Mouse (Mus musculus): ENCODE results near the gene Galnt10. TPM values are rescaled to one million over a fixed set of nuclear protein-coding genes. Genes with fewer than 3 reads are reported as not detected.
A peak's percentile ranks its signal among the peaks of the same experiment; 100 is the strongest.

Gene Galnt10
- polyA plus RNA-seq, 1 experiment from 2014 or later, result 12.6 TPM

GRCm38 (mm10) chr11:57671120-57671697 lies 26.0 kb downstream of the Galnt10 start:
- Histone ChIP-seq H3K9ac (ENCODE audit: low read length) (no peak overlapping the region), H3K9me3 (ENCODE audit: control insufficient read depth, low read length) (no peaks in the 10 kb centered on the region), H3K27me3 (ENCODE audit: control insufficient read depth, insufficient read depth, low read length) (no peaks in the 10 kb centered on the region), H3K4me3 (ENCODE audit: low read depth, low read length) (no peak overlapping the region), H3K27ac (ENCODE audit: low read depth, low read length) (no peak overlapping the region), H3K4me1 (ENCODE audit: control insufficient read depth, insufficient read depth, low read length) (peaks cover 7% of the 10 kb centered on the region; the same call in 1 of the 2 replicates), H3K36me3 (ENCODE audit: control insufficient read depth, insufficient read depth, low read length) (no peaks in the 10 kb centered on the region), H3K4me2 (ENCODE audit: low read depth) (no peak overlapping the region)
- ATAC-seq (ENCODE audit: insufficient read depth, low FRiP score, low TSS enrichment) (no peak), DNase-seq (ENCODE audit: low spot score) (no peak)
- 1% methylated on average over 5 of the region's 5 CpGs for WGBS

DNA sequence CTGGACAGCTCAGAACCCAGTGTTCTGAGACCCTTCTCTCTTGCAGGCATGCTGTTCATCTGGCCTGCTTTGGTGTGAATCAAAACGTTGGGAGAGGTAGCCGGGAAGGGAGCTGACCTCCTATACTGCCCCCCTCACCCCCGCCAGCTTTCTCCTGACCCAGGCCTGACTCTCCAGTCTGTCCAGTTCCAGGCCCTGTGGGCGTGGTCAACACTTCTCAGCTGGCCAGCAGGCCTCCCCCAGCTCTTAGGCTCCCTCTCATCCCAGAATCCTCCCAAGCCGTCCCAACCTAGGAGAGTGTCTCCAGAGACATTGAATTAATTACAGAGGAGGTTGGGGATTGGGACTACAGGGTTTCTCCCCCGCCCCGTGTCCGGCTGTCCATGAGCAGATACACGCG lies 26.6 kb downstream of the Galnt10 start:
- WGBS, result 57% methylated on average over 10 of the region's 10 CpGs
- DNase-seq (ENCODE audit: low spot score), result no peak
- ATAC-seq (ENCODE audit: insufficient read depth, low FRiP score, low TSS enrichment), result no peak

DNA sequence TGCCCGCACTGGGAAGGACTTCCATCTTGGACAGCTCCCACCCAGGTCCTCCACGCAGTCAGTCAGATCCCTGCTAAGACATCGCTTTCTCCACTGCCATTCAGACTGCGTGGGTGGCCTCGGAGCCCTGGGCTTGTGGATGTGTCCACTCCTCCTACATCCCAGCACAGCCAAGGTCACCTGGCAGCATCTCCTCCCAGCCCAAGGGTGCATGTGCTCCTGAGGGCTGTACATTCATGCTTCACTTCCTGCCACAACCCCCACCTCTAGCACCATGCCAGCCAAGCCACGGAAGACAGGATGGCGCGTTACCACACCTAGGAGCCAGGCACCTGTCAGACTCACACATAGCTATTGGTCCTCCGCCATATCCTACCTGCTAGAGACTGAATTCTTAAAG lies 27.8 kb downstream of the Galnt10 start:
- no peak for DNase-seq (ENCODE audit: low spot score)
- no peaks in the 10 kb centered on the region for H3K27me3 ChIP-seq (ENCODE audit: control insufficient read depth, insufficient read depth, low read length)
- H3K36me3 ChIP-seq (ENCODE audit: control insufficient read depth, insufficient read depth, low read length), result no peaks in the 10 kb centered on the region
- no peaks in the 10 kb centered on the region for H3K9me3 ChIP-seq (ENCODE audit: control insufficient read depth, low read length)
- ATAC-seq (ENCODE audit: insufficient read depth, low FRiP score, low TSS enrichment), result no peak
- no peak overlapping the region for H3K27ac ChIP-seq (ENCODE audit: low read depth, low read length)
- H3K4me3 ChIP-seq (ENCODE audit: low read depth, low read length), result no peak overlapping the region
- peaks cover 7% of the 10 kb centered on the region; the same call in 1 of the 2 replicates for H3K4me1 ChIP-seq (ENCODE audit: control insufficient read depth, insufficient read depth, low read length)
- no peak overlapping the region for H3K9ac ChIP-seq (ENCODE audit: low read length)
- no peak overlapping the region for H3K4me2 ChIP-seq (ENCODE audit: low read depth)
- 89% methylated on average over 9 of the region's 9 CpGs for WGBS

More for the DNA sequence above, 26.6 kb downstream of the Galnt10 start:
- Histone ChIP-seq H3K9ac (ENCODE audit: low read length) (no peak overlapping the region), H3K9me3 (ENCODE audit: control insufficient read depth, low read length) (no peaks in the 10 kb centered on the region), H3K4me1 (ENCODE audit: control insufficient read depth, insufficient read depth, low read length) (peaks cover 7% of the 10 kb centered on the region; the same call in 1 of the 2 replicates), H3K4me3 (ENCODE audit: low read depth, low read length) (no peak overlapping the region), H3K36me3 (ENCODE audit: control insufficient read depth, insufficient read depth, low read length) (no peaks in the 10 kb centered on the region), H3K27ac (ENCODE audit: low read depth, low read length) (no peak overlapping the region), H3K4me2 (ENCODE audit: low read depth) (no peak overlapping the region), H3K27me3 (ENCODE audit: control insufficient read depth, insufficient read depth, low read length) (no peaks in the 10 kb centered on the region)

DNA sequence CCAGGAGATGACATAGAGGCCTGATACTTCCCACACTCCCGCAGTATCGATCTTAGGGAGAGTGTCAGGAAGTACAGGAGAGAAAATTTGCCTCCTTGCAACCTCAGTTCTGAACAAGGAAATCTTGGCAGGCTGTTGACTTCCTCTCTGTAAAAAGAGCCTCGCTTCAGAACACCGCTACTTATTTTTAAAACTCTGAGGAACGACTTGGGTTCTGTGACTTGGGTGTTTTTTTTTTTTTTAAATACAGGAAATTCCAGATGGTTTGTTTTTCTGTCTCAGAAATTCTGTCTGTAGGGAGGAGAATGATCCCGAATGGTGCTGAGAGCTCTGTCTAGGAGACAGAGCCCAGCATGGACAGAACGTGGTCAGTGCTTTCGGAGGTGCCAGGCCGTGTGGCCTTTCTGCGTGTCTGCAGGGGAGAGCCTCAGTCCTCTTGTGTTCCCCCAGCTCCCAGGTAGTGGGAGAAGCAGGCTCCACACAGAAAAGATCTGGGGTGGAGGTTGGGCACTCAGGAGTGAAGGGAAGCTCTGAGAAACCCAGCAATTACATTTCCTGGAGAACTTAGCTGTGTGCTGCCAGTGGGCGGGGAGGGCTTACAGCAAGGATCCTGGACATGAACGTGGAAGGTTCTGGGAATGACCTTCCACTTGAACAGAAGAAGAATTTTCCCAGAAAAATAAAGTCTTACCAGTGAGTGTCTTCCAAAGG lies 28.9 kb downstream of the Galnt10 start:
- H3K36me3 ChIP-seq (ENCODE audit: control insufficient read depth, insufficient read depth, low read length), result no peaks in the 10 kb centered on the region
- no peaks in the 10 kb centered on the region for H3K27me3 ChIP-seq (ENCODE audit: control insufficient read depth, insufficient read depth, low read length)
- WGBS, result 74% methylated on average over 12 of the region's 12 CpGs
- H3K4me3 ChIP-seq (ENCODE audit: low read depth, low read length), result no peak overlapping the region
- H3K4me1 ChIP-seq (ENCODE audit: control insufficient read depth, insufficient read depth, low read length), result peaks cover 7% of the 10 kb centered on the region; the same call in 1 of the 2 replicates
- no peak overlapping the region for H3K4me2 ChIP-seq (ENCODE audit: low read depth)
- no peak overlapping the region for H3K9ac ChIP-seq (ENCODE audit: low read length)
- H3K9me3 ChIP-seq (ENCODE audit: control insufficient read depth, low read length), result no peaks in the 10 kb centered on the region
- ATAC-seq (ENCODE audit: insufficient read depth, low FRiP score, low TSS enrichment) (no peak), DNase-seq (ENCODE audit: low spot score) (no peak)
- no peak overlapping the region for H3K27ac ChIP-seq (ENCODE audit: low read depth, low read length)

DNA sequence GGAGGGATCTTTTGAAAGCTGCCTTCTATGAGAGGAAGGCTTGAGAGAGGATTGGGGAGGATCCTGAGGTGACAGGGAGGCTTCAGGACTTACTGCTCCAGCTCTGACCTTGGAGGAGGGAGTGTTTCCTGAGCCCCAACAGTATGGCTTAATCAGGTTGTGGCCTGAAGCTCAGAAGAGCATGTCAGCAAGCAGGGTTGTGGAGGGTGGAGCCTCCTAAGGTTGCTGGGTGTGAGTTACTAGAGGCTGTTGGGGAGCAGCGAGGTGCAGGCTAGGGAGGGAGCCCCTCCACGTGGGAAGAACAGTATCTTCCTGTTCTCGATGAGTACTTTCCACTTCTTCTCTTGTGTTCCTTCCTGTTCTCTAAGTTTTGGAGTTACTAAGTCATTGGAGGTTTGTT lies 32.0 kb downstream of the Galnt10 start:
- no peaks in the 10 kb centered on the region for H3K27me3 ChIP-seq (ENCODE audit: control insufficient read depth, insufficient read depth, low read length)
- H3K27ac ChIP-seq (ENCODE audit: low read depth, low read length), result no peak overlapping the region
- 70% methylated on average over 3 of the region's 3 CpGs for WGBS
- no peak for ATAC-seq (ENCODE audit: insufficient read depth, low FRiP score, low TSS enrichment)
- DNase-seq (ENCODE audit: low spot score), result no peak
- no peaks in the 10 kb centered on the region for H3K9me3 ChIP-seq (ENCODE audit: control insufficient read depth, low read length)
- no peak overlapping the region for H3K4me2 ChIP-seq (ENCODE audit: low read depth)
- H3K4me1 ChIP-seq (ENCODE audit: control insufficient read depth, insufficient read depth, low read length), result no peaks in the 10 kb centered on the region; the same call in 1 of the 2 replicates
- H3K4me3 ChIP-seq (ENCODE audit: low read depth, low read length), result no peak overlapping the region
- H3K9ac ChIP-seq (ENCODE audit: low read length), result no peak overlapping the region
- H3K36me3 ChIP-seq (ENCODE audit: control insufficient read depth, insufficient read depth, low read length), result no peaks in the 10 kb centered on the region

DNA sequence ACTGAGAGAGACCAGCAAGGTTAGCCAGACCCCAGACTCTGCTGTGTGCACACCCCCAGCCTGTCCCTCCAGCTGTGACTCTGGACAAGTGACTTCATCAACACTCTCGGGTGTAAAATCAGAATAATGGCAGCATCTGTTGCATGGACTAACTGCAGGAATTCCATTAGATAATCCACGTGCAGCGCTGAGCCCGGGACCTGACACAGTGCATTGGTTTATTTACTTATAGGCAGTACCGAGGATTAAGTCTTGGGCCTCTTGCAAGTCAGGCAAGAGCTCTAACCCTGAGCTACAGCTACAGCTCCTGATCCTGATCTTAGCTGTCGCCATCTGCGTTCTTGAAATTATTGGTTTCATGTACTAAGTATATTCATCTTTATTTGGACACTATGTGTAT lies 37.3 kb downstream of the Galnt10 start:
- H3K27ac ChIP-seq (ENCODE audit: low read depth, low read length), result no peak overlapping the region
- no peak overlapping the region for H3K4me3 ChIP-seq (ENCODE audit: low read depth, low read length)
- no peak overlapping the region for H3K4me2 ChIP-seq (ENCODE audit: low read depth)
- H3K9ac ChIP-seq (ENCODE audit: low read length), result no peak overlapping the region
- H3K4me1 ChIP-seq (ENCODE audit: control insufficient read depth, insufficient read depth, low read length), result peaks cover 12% of the 10 kb centered on the region
- no peaks in the 10 kb centered on the region for H3K27me3 ChIP-seq (ENCODE audit: control insufficient read depth, insufficient read depth, low read length)
- ATAC-seq (ENCODE audit: insufficient read depth, low FRiP score, low TSS enrichment) (no peak), DNase-seq (ENCODE audit: low spot score) (no peak)
- 60% methylated on average over 7 of the region's 7 CpGs for WGBS
- no peaks in the 10 kb centered on the region for H3K36me3 ChIP-seq (ENCODE audit: control insufficient read depth, insufficient read depth, low read length)
- H3K9me3 ChIP-seq (ENCODE audit: control insufficient read depth, low read length), result no peaks in the 10 kb centered on the region

DNA sequence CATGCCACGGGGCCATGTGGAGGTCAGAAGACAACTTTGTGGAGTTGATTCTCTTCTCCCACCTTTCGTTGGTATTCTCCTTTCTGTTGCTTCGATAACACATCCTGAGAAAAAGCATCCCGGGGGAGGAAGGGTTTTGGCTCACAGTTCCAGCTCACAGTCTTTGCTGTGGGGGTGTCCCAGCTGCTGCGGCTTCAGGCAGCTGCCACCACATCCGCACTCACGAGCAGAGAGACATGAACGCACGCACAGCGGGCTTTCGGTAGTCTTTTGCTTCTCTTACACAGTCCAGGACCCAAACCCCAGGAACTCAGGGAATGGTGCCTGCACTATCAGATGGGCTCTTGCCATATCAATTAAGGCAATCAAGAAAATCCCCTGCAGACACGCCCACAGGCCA lies 37.9 kb downstream of the Galnt10 start:
- Histone ChIP-seq H3K27me3 (ENCODE audit: control insufficient read depth, insufficient read depth, low read length) (no peaks in the 10 kb centered on the region), H3K4me3 (ENCODE audit: low read depth, low read length) (no peak overlapping the region), H3K4me2 (ENCODE audit: low read depth) (no peak overlapping the region), H3K36me3 (ENCODE audit: control insufficient read depth, insufficient read depth, low read length) (no peaks in the 10 kb centered on the region), H3K4me1 (ENCODE audit: control insufficient read depth, insufficient read depth, low read length) (peaks cover 12% of the 10 kb centered on the region), H3K9ac (ENCODE audit: low read length) (no peak overlapping the region), H3K9me3 (ENCODE audit: control insufficient read depth, low read length) (no peaks in the 10 kb centered on the region), H3K27ac (ENCODE audit: low read depth, low read length) (no peak overlapping the region)
- DNase-seq (ENCODE audit: low spot score) (no peak), ATAC-seq (ENCODE audit: insufficient read depth, low FRiP score, low TSS enrichment) (no peak)
- WGBS, result 75% methylated on average over 12 of the region's 12 CpGs

DNA sequence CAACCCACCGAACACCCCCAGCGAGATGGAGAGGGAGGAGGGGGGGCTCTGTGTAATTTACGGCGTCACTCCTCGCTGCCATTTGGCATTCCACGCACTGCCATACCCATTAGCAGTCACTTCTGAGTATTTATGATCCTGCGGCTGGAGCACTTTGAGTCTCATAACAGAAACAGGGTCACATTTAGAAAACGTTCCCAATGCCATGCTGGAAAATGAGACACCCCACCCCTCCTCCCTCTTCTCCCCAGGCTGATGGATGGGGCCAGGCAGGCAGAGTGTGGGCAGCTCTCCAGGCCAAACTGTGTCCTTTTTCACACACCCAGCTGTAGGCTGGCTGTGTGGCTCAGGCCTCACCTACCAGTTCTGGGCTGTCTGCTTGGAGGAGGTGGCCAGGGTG lies 38.7 kb downstream of the Galnt10 start:
- no peak overlapping the region for H3K27ac ChIP-seq (ENCODE audit: low read depth, low read length)
- H3K4me2 ChIP-seq (ENCODE audit: low read depth), result no peak overlapping the region
- ATAC-seq (ENCODE audit: insufficient read depth, low FRiP score, low TSS enrichment) (peak; percentile 63; the same call in 1 of the 2 replicates), DNase-seq (ENCODE audit: low spot score) (no peak)
- no peaks in the 10 kb centered on the region for H3K9me3 ChIP-seq (ENCODE audit: control insufficient read depth, low read length)
- peaks cover 12% of the 10 kb centered on the region for H3K4me1 ChIP-seq (ENCODE audit: control insufficient read depth, insufficient read depth, low read length)
- H3K9ac ChIP-seq (ENCODE audit: low read length), result no peak overlapping the region
- no peaks in the 10 kb centered on the region for H3K36me3 ChIP-seq (ENCODE audit: control insufficient read depth, insufficient read depth, low read length)
- 7% methylated on average over 8 of the region's 8 CpGs for WGBS
- no peaks in the 10 kb centered on the region for H3K27me3 ChIP-seq (ENCODE audit: control insufficient read depth, insufficient read depth, low read length)
- H3K4me3 ChIP-seq (ENCODE audit: low read depth, low read length), result no peak overlapping the region

GRCm38 (mm10) chr11:57684891-57685290 lies 39.6 kb downstream of the Galnt10 start:
- Histone ChIP-seq H3K4me1 (ENCODE audit: control insufficient read depth, insufficient read depth, low read length) (peaks cover 19% of the 10 kb centered on the region), H3K27ac (ENCODE audit: low read depth, low read length) (no peak overlapping the region), H3K4me3 (ENCODE audit: low read depth, low read length) (no peak overlapping the region), H3K9me3 (ENCODE audit: control insufficient read depth, low read length) (no peaks in the 10 kb centered on the region), H3K9ac (ENCODE audit: low read length) (no peak overlapping the region), H3K36me3 (ENCODE audit: control insufficient read depth, insufficient read depth, low read length) (no peaks in the 10 kb centered on the region), H3K4me2 (ENCODE audit: low read depth) (no peak overlapping the region), H3K27me3 (ENCODE audit: control insufficient read depth, insufficient read depth, low read length) (no peaks in the 10 kb centered on the region)
- no peak for ATAC-seq (ENCODE audit: insufficient read depth, low FRiP score, low TSS enrichment)
- 43% methylated on average over 5 of the region's 5 CpGs for WGBS
- DNase-seq (ENCODE audit: low spot score), result no peak
